Mouse (Mus musculus) forebrain, embryonic 15.5 days (tissue): ENCODE measurements around the gene Cdk14. TPM values are rescaled to one million over a fixed set of nuclear protein-coding genes. Genes with fewer than 3 reads are reported as not detected.

Experiments
- ATAC-seq: fragments of 200-750 bp; cut with Nextera tagmentation; replicated peaks from 2 replicates; pipeline ENCODE4 v1.8.0; 2017; ENCODE audit warnings: mild to moderate bottlenecking, moderate TSS enrichment, moderate library complexity
- H3K27ac ChIP-seq: fragments of 300-500 bp; sonication (generic); replicated peaks from 2 replicates; pipeline ENCODE4 v1.5.1; 2015; ENCODE audit warnings: mild to moderate bottlenecking, inconsistent platforms
- H3K27me3 ChIP-seq: fragments of 300-500 bp; sonication (generic); 2 replicates; pipeline ENCODE4 v1.6.1; 2015; ENCODE audit warnings: inconsistent platforms
- H3K36me3 ChIP-seq: fragments of 300-500 bp; sonication (generic); 2 replicates; pipeline ENCODE4 v1.6.1; 2015; ENCODE audit warnings: mild to moderate bottlenecking, inconsistent platforms
- H3K4me1 ChIP-seq: fragments of 300-500 bp; sonication (generic); 2 replicates; pipeline ENCODE4 v1.6.1; 2015; ENCODE audit warnings: inconsistent platforms
- H3K4me2 ChIP-seq: fragments of 300-500 bp; sonication (generic); replicated peaks from 2 replicates; pipeline ENCODE4 v1.6.1; 2015; ENCODE audit warnings: mild to moderate bottlenecking, inconsistent platforms
- H3K4me3 ChIP-seq: fragments of 300-500 bp; sonication (generic); 2 replicates; pipeline ENCODE4 v1.5.1; 2015; ENCODE audit warnings: mild to moderate bottlenecking, inconsistent platforms
- H3K9ac ChIP-seq: fragments of 300-500 bp; sonication (generic); replicated peaks from 2 replicates; pipeline ENCODE4 v1.6.1; 2015; ENCODE audit warnings: mild to moderate bottlenecking, inconsistent platforms
- H3K9me3 ChIP-seq: fragments of 300-500 bp; sonication (generic); 2 replicates; pipeline ENCODE4 v1.6.1; 2016; ENCODE audit warnings: inconsistent platforms
- WGBS: fragments of 180-500 bp; shearing (Covaris S2); methylation state at CpG from one replicate; pipeline ENCODE4 v1.1.7; 2015; ENCODE audit warnings: mixed read lengths; 5-methylcytosine and 5-hydroxymethylcytosine counted together
- polyA plus RNA-seq: library from polyadenylated mRNA; unstranded; fragments of >200 nt; fragmentation: Nextera tagmentation; extraction: Ambion mirVana; gene quantifications from 2 replicates; pipeline ENCODE4 v1.2.1, GENCODE M21; 2015

Gene Cdk14
- polyA plus RNA-seq, 1 experiment from 2014 or later = 34.4 TPM

DNA sequence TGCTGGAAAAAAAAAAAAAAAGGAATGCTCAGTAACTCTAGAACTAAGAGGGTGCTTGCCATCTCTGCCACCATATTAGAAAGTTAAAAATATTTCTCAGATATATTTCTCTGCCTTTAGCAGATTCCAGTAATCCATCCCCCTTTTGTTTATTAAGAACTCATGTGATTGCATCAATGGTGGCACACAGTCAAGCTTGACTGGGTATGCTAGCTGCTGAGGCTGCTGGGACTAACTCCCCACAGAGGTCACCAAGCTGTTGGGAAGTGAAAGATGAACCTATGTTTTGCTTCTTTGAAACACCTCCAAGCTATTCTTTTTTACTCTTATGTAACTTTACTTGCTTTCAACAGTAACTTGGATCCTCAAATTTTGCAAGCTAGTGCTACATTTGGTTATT, 618.1 kb downstream of the Cdk14 start:
- H3K4me2 ChIP-seq = no peak overlapping the region
- no peak overlapping the region for H3K27ac ChIP-seq
- H3K36me3 ChIP-seq = no peaks in the 10 kb centered on the region
- no peak overlapping the region for H3K9ac ChIP-seq
- H3K4me3 ChIP-seq = no peak overlapping the region
- H3K9me3 ChIP-seq = no peaks in the 10 kb centered on the region
- H3K27me3 ChIP-seq = no peaks in the 10 kb centered on the region
- H3K4me1 ChIP-seq = peaks cover 13% of the 10 kb centered on the region
- ATAC-seq = no peak

DNA sequence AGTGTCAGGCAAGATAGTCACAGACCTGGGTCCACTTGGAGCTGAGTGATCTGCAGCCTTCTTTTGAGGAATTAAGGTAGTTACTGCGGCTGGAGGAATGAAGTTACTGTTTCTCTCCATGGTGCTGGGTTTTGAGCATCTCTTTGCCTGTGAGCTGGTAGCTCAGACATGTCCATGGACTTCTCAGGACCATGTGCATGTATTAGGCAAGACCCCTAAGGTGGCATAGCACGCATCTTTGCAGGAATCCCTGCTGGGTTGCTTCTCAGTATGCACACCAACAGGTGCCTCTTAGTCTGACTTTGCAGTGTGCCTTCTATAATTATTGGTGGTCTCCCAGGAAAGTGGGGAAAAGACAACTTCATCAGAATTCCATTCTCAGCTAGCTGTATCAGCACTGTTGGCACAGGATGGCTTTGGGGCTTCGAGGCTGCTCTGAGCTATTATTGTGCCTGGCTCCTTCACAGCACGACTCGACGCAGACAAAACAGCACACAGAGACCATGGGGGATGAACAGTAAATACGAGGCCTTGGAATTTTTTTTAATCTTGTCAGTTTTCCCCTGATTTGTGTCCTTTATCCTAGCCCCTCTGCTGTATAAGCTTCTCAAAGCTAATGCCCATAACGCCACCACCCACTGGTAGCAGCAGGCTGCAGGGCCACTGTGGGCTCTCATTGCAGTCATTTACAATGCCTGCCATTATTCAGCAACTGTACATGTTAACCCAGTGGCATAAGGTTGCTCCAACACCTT, 618.8 kb downstream of the Cdk14 start:
- 29% methylated on average over 8 of the region's 8 CpGs for WGBS

DNA sequence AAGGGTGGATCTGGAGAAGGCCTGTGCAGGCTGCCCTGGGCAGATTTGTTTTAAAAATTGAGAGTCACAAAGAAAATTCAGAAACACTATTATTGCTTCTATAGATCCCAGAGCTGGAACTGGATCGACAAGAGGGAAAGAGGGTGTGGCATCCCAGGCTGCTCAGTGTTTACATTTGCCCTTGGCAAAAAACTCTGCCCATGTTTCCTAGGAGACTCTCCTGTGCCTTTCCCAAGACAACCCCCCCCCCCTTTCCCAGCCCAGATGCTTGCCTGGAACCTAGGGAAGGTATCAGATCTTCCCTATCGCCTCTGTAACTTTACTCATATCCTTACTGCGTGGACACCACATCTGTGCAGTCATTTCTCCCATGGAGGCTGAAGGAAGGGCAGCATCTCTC, 628.9 kb downstream of the Cdk14 start:
- Histone ChIP-seq H3K36me3 (no peaks in the 10 kb centered on the region), H3K9ac (no peak overlapping the region), H3K27me3 (no peaks in the 10 kb centered on the region), H3K4me2 (no peak overlapping the region), H3K9me3 (no peaks in the 10 kb centered on the region), H3K4me1 (no peaks in the 10 kb centered on the region), H3K4me3 (no peak overlapping the region), H3K27ac (no peak overlapping the region)
- 87% methylated on average over 3 of the region's 3 CpGs for WGBS
- ATAC-seq = no peak

More for the DNA sequence above, 618.8 kb downstream of the Cdk14 start:
- Histone ChIP-seq H3K27ac (no peak overlapping the region), H3K9ac (no peak overlapping the region), H3K4me2 (no peak overlapping the region), H3K36me3 (no peaks in the 10 kb centered on the region), H3K4me3 (no peak overlapping the region), H3K27me3 (no peaks in the 10 kb centered on the region), H3K4me1 (peaks cover 13% of the 10 kb centered on the region), H3K9me3 (no peaks in the 10 kb centered on the region)
- peak; percentile 65 for ATAC-seq

DNA sequence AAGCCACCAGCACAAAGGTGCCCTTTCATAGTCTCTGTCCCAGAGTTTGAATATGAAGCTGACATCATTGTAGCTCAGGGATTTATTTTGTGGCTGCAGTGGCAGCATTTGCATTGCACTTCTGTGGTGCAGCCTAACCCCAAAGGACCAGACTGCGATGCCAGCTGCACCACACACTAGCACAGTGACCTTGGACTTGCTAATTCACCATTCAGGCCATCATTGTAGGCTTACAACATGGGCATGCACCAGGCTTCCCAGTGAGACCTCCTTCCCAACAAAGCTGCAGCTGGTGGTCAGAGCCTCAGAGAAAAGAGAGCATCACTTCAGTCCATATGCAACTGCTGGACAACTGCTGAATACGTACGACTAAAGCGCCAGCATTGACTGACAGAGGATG, 629.8 kb downstream of the Cdk14 start:
- Histone ChIP-seq H3K4me3 (no peak overlapping the region), H3K4me1 (no peaks in the 10 kb centered on the region), H3K36me3 (no peaks in the 10 kb centered on the region), H3K9ac (no peak overlapping the region), H3K9me3 (no peaks in the 10 kb centered on the region), H3K27me3 (no peaks in the 10 kb centered on the region), H3K4me2 (no peak overlapping the region), H3K27ac (no peak overlapping the region)
- no peak for ATAC-seq
- WGBS = 75% methylated on average over 4 of the region's 4 CpGs

DNA sequence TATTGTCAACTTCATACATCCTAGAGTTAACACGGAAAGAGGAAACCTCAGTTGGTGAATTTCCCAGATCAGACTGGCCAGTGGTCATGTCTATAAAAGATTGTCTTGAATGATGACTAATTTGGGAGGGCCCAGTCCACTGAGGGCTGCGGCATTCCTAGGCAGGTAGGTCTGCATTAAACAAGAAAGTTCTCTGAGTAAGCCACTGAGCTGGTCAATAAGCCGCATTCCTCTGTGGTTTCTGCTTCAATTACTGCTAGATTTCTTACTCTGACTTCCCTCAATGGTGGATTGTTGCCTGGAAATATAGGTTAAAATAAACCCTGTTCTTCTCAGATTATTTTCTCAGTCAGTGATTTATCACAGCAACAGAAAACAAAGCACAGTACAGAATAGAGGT, 631.6 kb downstream of the Cdk14 start:
- Histone ChIP-seq H3K36me3 (no peaks in the 10 kb centered on the region), H3K4me3 (no peak overlapping the region), H3K4me2 (no peak overlapping the region), H3K27me3 (no peaks in the 10 kb centered on the region), H3K4me1 (no peaks in the 10 kb centered on the region), H3K9me3 (no peaks in the 10 kb centered on the region), H3K27ac (no peak overlapping the region), H3K9ac (no peak overlapping the region)
- WGBS = 92% methylated on average over 3 of the region's 3 CpGs
- ATAC-seq = no peak

DNA sequence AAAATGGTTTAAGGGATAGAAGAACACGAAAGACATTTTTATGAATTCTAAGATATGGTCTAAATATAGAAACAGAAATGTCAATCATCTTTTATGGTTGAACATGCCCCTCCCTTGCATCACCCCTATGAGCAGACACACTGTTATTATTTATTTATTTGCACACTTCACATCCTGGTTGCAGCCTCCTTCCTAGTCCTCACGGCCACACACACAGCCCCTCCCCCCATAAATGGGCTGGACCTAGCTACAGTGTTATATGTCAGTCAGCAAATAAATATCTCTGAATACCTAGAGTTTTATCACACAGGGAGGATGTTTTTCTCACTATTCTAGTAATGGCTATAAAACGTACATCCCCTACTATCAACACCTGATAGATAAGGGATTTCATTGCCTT, 633.3 kb downstream of the Cdk14 start:
- H3K36me3 ChIP-seq = no peaks in the 10 kb centered on the region
- no peaks in the 10 kb centered on the region for H3K27me3 ChIP-seq
- no peak overlapping the region for H3K4me2 ChIP-seq
- no peak overlapping the region for H3K4me3 ChIP-seq
- 85% methylated on average over 3 of the region's 3 CpGs for WGBS
- H3K9ac ChIP-seq = no peak overlapping the region
- H3K27ac ChIP-seq = no peak overlapping the region
- H3K9me3 ChIP-seq = no peaks in the 10 kb centered on the region
- no peaks in the 10 kb centered on the region for H3K4me1 ChIP-seq
- no peak for ATAC-seq

DNA sequence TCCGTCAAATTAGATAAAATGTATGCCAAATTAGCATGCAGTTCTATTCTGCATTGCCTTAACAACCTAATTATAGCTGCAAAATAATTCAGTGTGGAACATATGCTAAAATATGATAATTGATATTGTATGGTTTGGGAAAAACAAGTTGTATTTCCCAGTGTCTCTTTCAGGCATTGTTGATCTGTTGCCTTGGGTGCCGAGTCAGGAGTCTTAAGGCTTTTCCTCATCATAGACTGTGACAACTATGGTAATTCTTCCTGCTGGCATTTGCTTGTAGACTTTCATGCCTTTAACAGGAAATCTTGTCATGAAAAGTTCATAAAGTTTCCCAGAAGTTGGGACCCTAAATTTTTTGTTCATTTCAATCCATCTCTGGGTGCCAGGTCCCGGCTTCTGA, 641.8 kb downstream of the Cdk14 start:
- Histone ChIP-seq H3K27me3 (no peaks in the 10 kb centered on the region), H3K4me3 (no peak overlapping the region), H3K4me2 (no peak overlapping the region), H3K9me3 (no peaks in the 10 kb centered on the region), H3K36me3 (no peaks in the 10 kb centered on the region), H3K4me1 (peaks cover 6% of the 10 kb centered on the region), H3K27ac (no peak overlapping the region), H3K9ac (no peak overlapping the region)
- 62% methylated on average over 3 of the region's 3 CpGs for WGBS
- ATAC-seq = peak; percentile 58

DNA sequence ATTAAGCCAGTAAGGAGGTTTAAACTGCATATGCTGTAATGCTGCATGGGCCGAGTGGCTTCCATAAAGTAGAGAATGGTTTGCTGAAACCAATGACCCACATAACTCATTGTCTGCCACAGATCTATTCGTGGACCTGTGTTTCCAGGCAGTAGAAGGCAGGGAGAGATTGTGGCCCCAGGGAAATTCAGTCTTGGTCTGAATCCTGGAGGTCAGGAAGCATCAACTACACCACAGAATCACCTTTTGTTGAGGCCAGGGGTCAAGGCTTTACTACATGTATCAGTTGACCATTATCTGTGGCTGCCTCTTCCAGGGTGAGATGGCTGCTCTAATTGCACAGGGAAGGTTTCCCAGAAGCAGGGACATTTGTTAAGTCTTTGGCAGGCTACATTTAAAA, 643.6 kb downstream of the Cdk14 start:
- no peak overlapping the region for H3K9ac ChIP-seq
- no peaks in the 10 kb centered on the region for H3K9me3 ChIP-seq
- no peak for ATAC-seq
- H3K4me2 ChIP-seq = no peak overlapping the region
- no peaks in the 10 kb centered on the region for H3K27me3 ChIP-seq
- no peaks in the 10 kb centered on the region for H3K36me3 ChIP-seq
- no peak overlapping the region for H3K27ac ChIP-seq
- WGBS = 85% methylated on average over 2 of the region's 2 CpGs
- H3K4me3 ChIP-seq = no peak overlapping the region
- H3K4me1 ChIP-seq = peaks cover 10% of the 10 kb centered on the region

DNA sequence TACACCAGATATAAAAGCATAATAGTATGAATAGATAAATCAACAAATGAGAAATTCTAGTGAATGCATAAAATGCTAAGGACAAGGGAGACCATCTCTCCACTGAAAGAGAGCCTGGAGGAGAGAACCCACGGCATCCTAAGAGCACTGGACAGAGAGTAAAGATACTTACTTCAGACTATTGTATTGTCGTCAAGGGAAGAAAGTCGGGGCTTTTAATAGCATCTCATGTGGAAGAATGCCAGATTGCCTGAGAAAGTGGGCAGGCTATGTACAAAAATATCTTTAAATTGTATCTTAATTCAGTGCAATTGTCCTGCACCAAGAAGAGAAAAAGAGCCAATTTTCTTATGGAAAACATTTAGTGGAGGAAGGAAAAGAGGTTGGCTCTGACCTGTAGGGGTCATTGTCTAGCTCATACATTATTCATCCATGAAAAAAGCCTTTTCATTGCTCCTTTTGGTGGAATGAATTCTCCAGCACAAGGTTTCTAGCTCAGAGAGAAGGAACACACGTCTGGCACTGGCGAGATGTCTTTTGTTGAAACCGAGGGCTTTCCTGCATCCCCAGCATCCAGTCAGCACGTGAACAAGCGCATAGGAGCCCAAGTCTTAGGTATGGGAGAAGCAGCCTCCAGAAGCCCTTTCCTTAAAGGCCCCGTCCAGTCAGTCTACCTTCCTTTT, 646.9 kb downstream of the Cdk14 start:
- H3K9me3 ChIP-seq = no peaks in the 10 kb centered on the region
- no peak overlapping the region for H3K4me3 ChIP-seq
- H3K27ac ChIP-seq = 0 out of 2 replicates have a peak overlapping the region, but pooled peaks have one; percentile 4
- no peak overlapping the region for H3K4me2 ChIP-seq
- H3K9ac ChIP-seq = no peak overlapping the region
- peak; percentile 58 for ATAC-seq
- peaks cover 10% of the 10 kb centered on the region for H3K4me1 ChIP-seq
- WGBS = 12% methylated on average over 9 of the region's 9 CpGs
- H3K27me3 ChIP-seq = no peaks in the 10 kb centered on the region
- H3K36me3 ChIP-seq = no peaks in the 10 kb centered on the region

DNA sequence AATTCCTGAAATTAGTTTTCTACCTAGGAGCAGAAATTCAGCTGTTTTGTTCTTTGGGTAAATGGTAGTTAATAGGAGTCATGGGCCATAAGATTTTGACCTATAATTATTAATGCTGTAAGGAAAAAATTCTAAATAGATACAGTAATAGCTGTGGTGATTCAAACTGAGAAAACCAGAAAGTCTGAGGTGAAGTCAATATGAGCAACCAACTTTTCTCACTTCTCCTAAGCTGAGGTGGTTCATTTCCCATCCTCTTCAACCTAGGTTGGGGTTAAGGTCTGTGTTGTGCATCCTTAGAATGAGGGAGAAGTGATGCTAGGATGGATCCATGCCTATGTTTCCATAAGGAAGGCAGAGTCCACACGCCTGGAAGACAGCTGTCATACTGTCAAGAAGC, 649.5 kb downstream of the Cdk14 start:
- Histone ChIP-seq H3K9me3 (no peaks in the 10 kb centered on the region), H3K4me1 (peaks cover 10% of the 10 kb centered on the region), H3K9ac (no peak overlapping the region), H3K27ac (no peak overlapping the region), H3K4me2 (no peak overlapping the region), H3K4me3 (no peak overlapping the region), H3K36me3 (no peaks in the 10 kb centered on the region), H3K27me3 (no peaks in the 10 kb centered on the region)
- no peak for ATAC-seq
- 88% methylated on average over 1 of the region's 1 CpGs for WGBS

DNA sequence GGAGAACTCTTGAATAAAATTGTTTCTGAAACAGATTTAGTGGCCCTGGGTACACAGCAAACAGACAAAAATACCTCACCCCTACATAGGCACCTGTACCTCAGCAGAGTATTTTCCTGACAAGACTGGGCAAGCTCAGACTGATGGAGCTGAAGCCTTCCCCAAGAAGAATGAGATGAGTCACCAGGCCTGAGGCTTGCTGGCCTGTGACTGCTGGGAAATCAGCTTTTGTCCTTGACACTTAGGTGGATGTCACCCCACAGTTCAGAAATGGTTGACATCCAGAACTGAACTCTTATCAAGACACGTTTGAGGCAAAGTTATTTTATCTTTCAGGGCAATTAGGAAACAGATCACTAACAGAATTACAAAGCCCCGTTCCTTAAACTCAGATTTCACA, 652.2 kb downstream of the Cdk14 start:
- ATAC-seq = no peak
- Histone ChIP-seq H3K4me3 (no peak overlapping the region), H3K36me3 (no peaks in the 10 kb centered on the region), H3K27me3 (no peaks in the 10 kb centered on the region), H3K4me1 (no peaks in the 10 kb centered on the region), H3K4me2 (no peak overlapping the region), H3K9me3 (no peaks in the 10 kb centered on the region), H3K9ac (no peak overlapping the region), H3K27ac (no peak overlapping the region)
- 70% methylated on average over 2 of the region's 2 CpGs for WGBS

DNA sequence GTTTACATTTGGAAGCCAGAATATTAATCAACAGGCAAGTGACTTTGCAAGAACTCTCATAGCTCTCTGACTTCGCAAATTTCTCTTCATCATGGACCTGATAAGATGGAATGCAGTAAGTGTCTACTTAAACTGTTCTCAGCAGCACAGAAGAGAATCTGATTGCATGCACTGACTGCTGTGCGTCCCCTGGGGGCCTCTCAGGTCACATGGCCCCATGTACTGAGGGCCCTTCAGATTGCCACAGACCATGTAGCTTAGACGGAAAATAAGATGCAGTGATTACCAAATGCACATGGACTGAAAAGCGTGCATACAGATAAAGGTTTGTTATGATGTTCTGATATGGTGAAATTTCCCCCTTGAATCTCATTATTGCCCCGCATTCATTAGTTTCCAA, 653.4 kb downstream of the Cdk14 start:
- Histone ChIP-seq H3K36me3 (no peaks in the 10 kb centered on the region), H3K4me1 (no peaks in the 10 kb centered on the region), H3K4me3 (no peak overlapping the region), H3K9me3 (no peaks in the 10 kb centered on the region), H3K9ac (no peak overlapping the region), H3K27me3 (no peaks in the 10 kb centered on the region), H3K27ac (no peak overlapping the region), H3K4me2 (no peak overlapping the region)
- 80% methylated on average over 5 of the region's 5 CpGs for WGBS
- no peak for ATAC-seq

DNA sequence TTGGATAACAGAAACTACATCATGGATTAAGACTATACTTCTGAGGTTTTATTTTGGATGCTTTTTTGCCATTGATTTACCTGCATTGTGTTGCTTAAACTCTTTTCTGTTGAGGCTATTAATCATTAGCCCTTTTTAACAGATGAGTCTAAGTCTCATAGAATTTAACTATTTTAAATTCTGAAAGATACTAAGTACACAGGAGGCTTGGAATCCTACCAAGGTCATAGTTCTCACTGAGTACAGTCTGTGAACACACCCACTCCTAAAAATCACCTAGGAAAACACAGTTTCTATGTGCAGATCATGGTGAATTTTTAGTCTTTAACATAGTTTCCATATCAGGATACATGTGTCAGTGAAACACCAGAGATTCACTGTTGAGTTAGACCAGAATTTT, 658.2 kb downstream of the Cdk14 start:
- H3K4me3 ChIP-seq = no peak overlapping the region
- no peaks in the 10 kb centered on the region for H3K27me3 ChIP-seq
- peaks cover 6% of the 10 kb centered on the region for H3K4me1 ChIP-seq
- no peak overlapping the region for H3K4me2 ChIP-seq
- no peaks in the 10 kb centered on the region for H3K36me3 ChIP-seq
- no peak for ATAC-seq
- H3K27ac ChIP-seq = no peak overlapping the region
- no peaks in the 10 kb centered on the region for H3K9me3 ChIP-seq
- no peak overlapping the region for H3K9ac ChIP-seq
